Mouse (Mus musculus): ENCODE data around the gene Mdp1. TPM values are rescaled to one million over a fixed set of nuclear protein-coding genes. Genes with fewer than 3 reads are reported as not detected.

The Mdp1 gene
- polyA plus RNA-seq, 1 experiment from 2014 or later = 64.9 TPM

GRCm38 (mm10) chr14:55614565-55615178 is 45.6 kb downstream of the Mdp1 start:
- H3K9me3 ChIP-seq = no peaks in the 10 kb centered on the region
- no peak overlapping the region for H3K4me3 ChIP-seq
- ATAC-seq (ENCODE audit: insufficient number of reproducible peaks, insufficient read depth, low FRiP score, low TSS enrichment) = no peak
- no peak overlapping the region for H3K4me2 ChIP-seq (replicated peaks)
- 79% methylated on average over 7 of the region's 7 CpGs for WGBS
- H3K4me1 ChIP-seq = no peaks in the 10 kb centered on the region
- no peak overlapping the region for H3K27ac ChIP-seq
- no peaks in the 10 kb centered on the region for H3K27me3 ChIP-seq
- no peaks in the 10 kb centered on the region for H3K36me3 ChIP-seq
- H3K9ac ChIP-seq = no peak overlapping the region

- Histone ChIP-seq H3K4me2 (replicated peaks) (no peak overlapping the region), H3K9me3 (no peaks in the 10 kb centered on the region), H3K4me1 (no peaks in the 10 kb centered on the region), H3K9ac (no peak overlapping the region), H3K27me3 (no peaks in the 10 kb centered on the region), H3K36me3 (peaks cover 13% of the 10 kb centered on the region), H3K27ac (no peak overlapping the region), H3K4me3 (no peak overlapping the region)
- WGBS = 71% methylated on average over 6 of the region's 6 CpGs
- no peak for ATAC-seq (ENCODE audit: insufficient number of reproducible peaks, insufficient read depth, low FRiP score, low TSS enrichment)
Measured at GRCm38 (mm10) chr14:55613346-55613745, 47.0 kb downstream of the Mdp1 start.

GRCm38 (mm10) chr14:55608339-55608738 is 52.0 kb downstream of the Mdp1 start:
- Histone ChIP-seq H3K4me3 (no peak overlapping the region), H3K36me3 (peaks cover 39% of the 10 kb centered on the region), H3K9ac (no peak overlapping the region), H3K27me3 (no peaks in the 10 kb centered on the region), H3K4me2 (replicated peaks) (no peak overlapping the region), H3K4me1 (peaks cover 10% of the 10 kb centered on the region; the same call in 1 of the 2 replicates), H3K9me3 (no peaks in the 10 kb centered on the region), H3K27ac (no peak overlapping the region)
- WGBS = 97% methylated on average over 6 of the region's 6 CpGs
- ATAC-seq (ENCODE audit: insufficient number of reproducible peaks, insufficient read depth, low FRiP score, low TSS enrichment) = no peak

Other genes starting within 250 kb of the Mdp1 start
- 88.7 and 92.1 TPM in 2 replicates for gene Dhrs4, start 181.8 kb downstream of the Mdp1 start, polyA plus RNA-seq (2016; fragmentation: Nextera tagmentation; extraction: Ambion mirVana)
- gene Carmil3, start 169.9 kb downstream of the Mdp1 start, polyA plus RNA-seq (2016; fragmentation: Nextera tagmentation; extraction: Ambion mirVana) = 6.2 TPM in 2 replicates
- gene Cpne6, start 150.1 kb downstream of the Mdp1 start, polyA plus RNA-seq (2016; fragmentation: Nextera tagmentation; extraction: Ambion mirVana) = 0.55 and 0.90 TPM in 2 replicates
- gene Nrl, start 135.5 kb downstream of the Mdp1 start, polyA plus RNA-seq (2016; fragmentation: Nextera tagmentation; extraction: Ambion mirVana) = 0.11 TPM in 1 of 2 replicates, not detected in the other
- 35.2 and 36.1 TPM in 2 replicates for gene Pck2, start 120.2 kb downstream of the Mdp1 start, polyA plus RNA-seq (2016; fragmentation: Nextera tagmentation; extraction: Ambion mirVana)
- gene Dcaf11, start 100.5 kb downstream of the Mdp1 start, polyA plus RNA-seq (2016; fragmentation: Nextera tagmentation; extraction: Ambion mirVana) = 71.3 and 78.4 TPM in 2 replicates
- gene A730061H03Rik, start 100.1 kb downstream of the Mdp1 start, polyA plus RNA-seq (2016; fragmentation: Nextera tagmentation; extraction: Ambion mirVana) = not detected in 2 replicates
- gene Fitm1, start 84.9 kb downstream of the Mdp1 start, polyA plus RNA-seq (2016; fragmentation: Nextera tagmentation; extraction: Ambion mirVana) = 8.7 and 9.1 TPM in 2 replicates
- 131 and 143 TPM in 2 replicates for gene Psme1, start 82.4 kb downstream of the Mdp1 start, polyA plus RNA-seq (2016; fragmentation: Nextera tagmentation; extraction: Ambion mirVana)
- gene Emc9, start 75.2 kb downstream of the Mdp1 start, polyA plus RNA-seq (2016; fragmentation: Nextera tagmentation; extraction: Ambion mirVana) = 4.6 and 4.9 TPM in 2 replicates
- gene Psme2, start 69.4 kb downstream of the Mdp1 start, polyA plus RNA-seq (2016; fragmentation: Nextera tagmentation; extraction: Ambion mirVana) = 247 and 255 TPM in 2 replicates
- gene Rnf31, start 68.8 kb downstream of the Mdp1 start, polyA plus RNA-seq (2016; fragmentation: Nextera tagmentation; extraction: Ambion mirVana) = 20.6 and 25.4 TPM in 2 replicates
- 9.5 and 10.6 TPM in 2 replicates for gene Irf9, start 56.9 kb downstream of the Mdp1 start, polyA plus RNA-seq (2016; fragmentation: Nextera tagmentation; extraction: Ambion mirVana)
- gene Rec8, start 42.5 kb downstream of the Mdp1 start, polyA plus RNA-seq (2016; fragmentation: Nextera tagmentation; extraction: Ambion mirVana) = 7.8 and 8.2 TPM in 2 replicates
- gene Ipo4, start 24.6 kb downstream of the Mdp1 start, polyA plus RNA-seq (2016; fragmentation: Nextera tagmentation; extraction: Ambion mirVana) = 99.8 and 117 TPM in 2 replicates
- 0.87 and 3.0 TPM in 2 replicates for gene Gm49378, start 22.6 kb downstream of the Mdp1 start, polyA plus RNA-seq (2016; fragmentation: Nextera tagmentation; extraction: Ambion mirVana)
- gene Tm9sf1, start 16.7 kb downstream of the Mdp1 start, polyA plus RNA-seq (2016; fragmentation: Nextera tagmentation; extraction: Ambion mirVana) = 102 TPM in 2 replicates
- 0.55 and 0.97 TPM in 2 replicates for gene Tssk4, start 10.3 kb downstream of the Mdp1 start, polyA plus RNA-seq (2016; fragmentation: Nextera tagmentation; extraction: Ambion mirVana)
- gene Gmpr2, start 11.4 kb upstream of the Mdp1 start, polyA plus RNA-seq (2016; fragmentation: Nextera tagmentation; extraction: Ambion mirVana) = 74.7 and 78.3 TPM in 2 replicates
- 585 and 596 TPM in 2 replicates for gene Nedd8, start 11.6 kb upstream of the Mdp1 start, polyA plus RNA-seq (2016; fragmentation: Nextera tagmentation; extraction: Ambion mirVana)
- 54.1 and 54.2 TPM in 2 replicates for gene Tinf2, start 21.3 kb upstream of the Mdp1 start, polyA plus RNA-seq (2016; fragmentation: Nextera tagmentation; extraction: Ambion mirVana)
- 1.6 and 1.7 TPM in 2 replicates for gene Tgm1, start 53.4 kb upstream of the Mdp1 start, polyA plus RNA-seq (2016; fragmentation: Nextera tagmentation; extraction: Ambion mirVana)
- gene Rabggta, start 61.8 kb upstream of the Mdp1 start, polyA plus RNA-seq (2016; fragmentation: Nextera tagmentation; extraction: Ambion mirVana) = 27.8 and 30.3 TPM in 2 replicates
- gene Dhrs1, start 85.2 kb upstream of the Mdp1 start, polyA plus RNA-seq (2016; fragmentation: Nextera tagmentation; extraction: Ambion mirVana) = 81.5 and 86.7 TPM in 2 replicates
- gene Nop9, start 85.2 kb upstream of the Mdp1 start, polyA plus RNA-seq (2016; fragmentation: Nextera tagmentation; extraction: Ambion mirVana) = 51.0 and 57.3 TPM in 2 replicates
- gene Cideb, start 98.0 kb upstream of the Mdp1 start, polyA plus RNA-seq (2016; fragmentation: Nextera tagmentation; extraction: Ambion mirVana) = 0.19 and 0.50 TPM in 2 replicates
- 0.55 and 0.60 TPM in 2 replicates for gene Ltb4r2, start 100.9 kb upstream of the Mdp1 start, polyA plus RNA-seq (2016; fragmentation: Nextera tagmentation; extraction: Ambion mirVana)
- gene Ltb4r1, start 105.5 kb upstream of the Mdp1 start, polyA plus RNA-seq (2016; fragmentation: Nextera tagmentation; extraction: Ambion mirVana) = 0.48 and 0.60 TPM in 2 replicates
- gene Adcy4, start 123.6 kb upstream of the Mdp1 start, polyA plus RNA-seq (2016; fragmentation: Nextera tagmentation; extraction: Ambion mirVana) = 21.3 and 24.2 TPM in 2 replicates
- 45.5 and 50.3 TPM in 2 replicates for gene Ripk3, start 128.4 kb upstream of the Mdp1 start, polyA plus RNA-seq (2016; fragmentation: Nextera tagmentation; extraction: Ambion mirVana)
- gene Nfatc4, start 162.6 kb upstream of the Mdp1 start, polyA plus RNA-seq (2016; fragmentation: Nextera tagmentation; extraction: Ambion mirVana) = 154 and 161 TPM in 2 replicates
- 41.4 and 41.7 TPM in 2 replicates for gene Nynrin, start 193.5 kb upstream of the Mdp1 start, polyA plus RNA-seq (2016; fragmentation: Nextera tagmentation; extraction: Ambion mirVana)
- gene Cbln3, start 223.9 kb upstream of the Mdp1 start, polyA plus RNA-seq (2016; fragmentation: Nextera tagmentation; extraction: Ambion mirVana) = 0.28 and 0.42 TPM in 2 replicates
- 31.6 and 31.8 TPM in 2 replicates for gene Khnyn, start 224.4 kb upstream of the Mdp1 start, polyA plus RNA-seq (2016; fragmentation: Nextera tagmentation; extraction: Ambion mirVana)
- gene Sdr39u1, start 239.8 kb upstream of the Mdp1 start, polyA plus RNA-seq (2016; fragmentation: Nextera tagmentation; extraction: Ambion mirVana) = 69.9 and 77.7 TPM in 2 replicates